Mouse (Mus musculus) midbrain, embryonic 11.5 days (tissue): ENCODE results near the gene Gm49711. TPM values are rescaled to one million over a fixed set of nuclear protein-coding genes. Genes with fewer than 3 reads are reported as not detected.

ENCODE experiments used
- ATAC-seq: fragments of 200-750 bp; cut with Nextera tagmentation; 2 replicates; pipeline ENCODE4 v1.8.0; 2017; ENCODE audit warnings: moderate TSS enrichment, moderate library complexity; ENCODE audit not compliant: low FRiP score
- DNase-seq: peaks from one replicate; pipeline ENCODE4 v3.0.0; 2015; ENCODE audit warnings: low spot score; ENCODE audit errors: missing footprints
- H3K27ac ChIP-seq: fragments of 300-500 bp; sonication (generic); 2 replicates; pipeline ENCODE4 v1.5.1; 2014; ENCODE audit warnings: low read depth, low read length
- H3K27me3 ChIP-seq: fragments of 300-500 bp; sonication (generic); 2 replicates; pipeline ENCODE4 v1.6.1; 2014; ENCODE audit warnings: mild to moderate bottlenecking, low read length, moderate library complexity, mixed read lengths; ENCODE audit not compliant: control insufficient read depth, insufficient read depth
- H3K36me3 ChIP-seq: fragments of 300-500 bp; sonication (generic); 2 replicates; pipeline ENCODE4 v1.6.1; 2014; ENCODE audit warnings: mild to moderate bottlenecking, low read length, moderate library complexity, mixed read lengths; ENCODE audit not compliant: control insufficient read depth, insufficient read depth
- H3K4me1 ChIP-seq: fragments of 300-500 bp; sonication (generic); 2 replicates; pipeline ENCODE4 v1.6.1; 2014; ENCODE audit warnings: low read length; ENCODE audit not compliant: control insufficient read depth, insufficient read depth
- H3K4me2 ChIP-seq: fragments of 300-500 bp; sonication (generic); 2 replicates; pipeline ENCODE4 v1.6.1; 2014; ENCODE audit warnings: mild to moderate bottlenecking, moderate library complexity
- H3K4me3 ChIP-seq: fragments of 300-500 bp; sonication (generic); 2 replicates; pipeline ENCODE4 v1.5.1; 2014; ENCODE audit warnings: low read depth, low read length
- H3K9ac ChIP-seq: fragments of 300-500 bp; sonication (generic); 2 replicates; pipeline ENCODE4 v1.6.1; 2014; ENCODE audit warnings: low read length
- H3K9me3 ChIP-seq: fragments of 300-500 bp; sonication (generic); 2 replicates; pipeline ENCODE4 v1.6.1; 2016; ENCODE audit warnings: low read length; ENCODE audit not compliant: control insufficient read depth
- WGBS: fragments of 180-500 bp; shearing (Covaris S2); extraction: QIAGEN DNeasy Blood & Tissue Kit; methylation state at CpG from one replicate; pipeline ENCODE4 v1.1.7; 2014; 5-methylcytosine and 5-hydroxymethylcytosine counted together
- polyA plus RNA-seq: library from polyadenylated mRNA; unstranded; fragments of >200 nt; fragmentation: Nextera tagmentation; extraction: Ambion mirVana; gene quantifications from 2 replicates; pipeline ENCODE4 v1.2.1, GENCODE M21; 2014

The Gm49711 gene
- polyA plus RNA-seq, 1 experiment from 2014 or later = not detected

DNA sequence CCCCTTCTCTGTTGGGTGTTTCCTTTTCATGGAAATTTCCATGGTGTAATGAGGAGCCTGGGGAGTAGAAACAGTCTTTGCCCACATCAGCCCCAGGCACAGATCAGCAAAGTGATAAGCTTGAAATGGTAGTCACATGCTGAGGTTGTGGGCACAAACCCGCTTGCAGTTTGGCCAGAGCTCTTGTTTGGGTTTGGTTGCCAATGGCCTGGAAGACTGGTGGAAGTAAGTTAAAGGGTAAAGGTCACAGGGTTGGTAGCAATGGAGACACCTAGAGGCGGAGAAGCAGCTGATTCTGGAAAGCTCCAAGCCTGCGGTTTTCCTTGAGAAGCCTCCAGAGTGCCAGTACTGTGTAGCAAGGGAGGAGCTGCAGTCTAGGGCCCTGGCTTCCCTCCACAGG, 47.5 kb downstream of the Gm49711 start:
- H3K4me3 ChIP-seq = no peak overlapping the region

GRCm38 (mm10) chr16:92107346-92107745, 49.2 kb downstream of the Gm49711 start:
- 95% methylated on average over 5 of the region's 5 CpGs for WGBS
- H3K27me3 ChIP-seq = no peaks in the 10 kb centered on the region
- H3K4me3 ChIP-seq = no peak overlapping the region

More for the DNA sequence above, 47.5 kb downstream of the Gm49711 start:
- Histone ChIP-seq H3K9me3 (no peaks in the 10 kb centered on the region), H3K27me3 (no peaks in the 10 kb centered on the region), H3K36me3 (no peaks in the 10 kb centered on the region; the same call in 1 of the 2 replicates), H3K9ac (no peak overlapping the region), H3K27ac (no peak overlapping the region), H3K4me2 (no peak overlapping the region), H3K4me1 (peaks cover 6% of the 10 kb centered on the region)
- 83% methylated on average over 3 of the region's 3 CpGs for WGBS
- ATAC-seq (no peak), DNase-seq (peak; percentile 49)

DNA sequence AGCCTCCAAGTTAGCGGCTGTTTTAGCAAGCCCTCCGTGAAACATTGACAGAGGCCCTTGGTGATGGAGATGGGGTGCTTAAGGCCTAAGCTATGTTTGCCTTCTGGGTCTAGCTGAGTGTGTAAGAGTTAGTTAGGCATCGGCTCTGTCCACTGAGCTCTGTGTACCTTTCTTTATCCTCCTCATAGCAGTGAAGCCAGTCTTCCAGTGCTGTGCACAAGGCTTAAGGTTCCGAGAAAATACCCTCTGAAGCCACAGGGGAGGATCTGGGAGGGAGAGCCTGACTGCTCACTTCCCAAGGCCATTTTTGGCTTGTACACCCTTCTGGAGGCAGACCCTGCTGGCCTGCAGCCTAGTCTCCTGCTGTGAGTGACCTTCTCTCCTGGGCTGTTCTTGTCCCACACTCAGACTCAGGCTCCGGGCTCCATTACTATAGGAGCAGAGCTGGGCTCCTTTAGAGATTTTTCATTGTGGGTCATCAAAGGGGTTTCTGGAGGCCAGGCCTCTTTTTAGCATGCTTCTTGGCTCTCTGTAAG, 56.7 kb downstream of the Gm49711 start:
- Histone ChIP-seq H3K4me2 (no peak overlapping the region), H3K27ac (no peak overlapping the region), H3K4me3 (no peak overlapping the region), H3K4me1 (peaks cover 19% of the 10 kb centered on the region), H3K36me3 (peaks cover 3% of the 10 kb centered on the region; the same call in 1 of the 2 replicates), H3K27me3 (no peaks in the 10 kb centered on the region), H3K9me3 (no peaks in the 10 kb centered on the region), H3K9ac (no peak overlapping the region)
- WGBS = 70% methylated on average over 5 of the region's 5 CpGs
- DNase-seq (peak; percentile 78), ATAC-seq (no peak)

More at GRCm38 (mm10) chr16:92107346-92107745, 49.2 kb downstream of the Gm49711 start:
- DNase-seq (peak; percentile 67), ATAC-seq (no peak)
- H3K4me2 ChIP-seq = no peak overlapping the region
- H3K36me3 ChIP-seq = peaks cover 3% of the 10 kb centered on the region; the same call in 1 of the 2 replicates
- peaks cover 6% of the 10 kb centered on the region for H3K4me1 ChIP-seq
- H3K9ac ChIP-seq = no peak overlapping the region
- H3K27ac ChIP-seq = no peak overlapping the region
- no peaks in the 10 kb centered on the region for H3K9me3 ChIP-seq

DNA sequence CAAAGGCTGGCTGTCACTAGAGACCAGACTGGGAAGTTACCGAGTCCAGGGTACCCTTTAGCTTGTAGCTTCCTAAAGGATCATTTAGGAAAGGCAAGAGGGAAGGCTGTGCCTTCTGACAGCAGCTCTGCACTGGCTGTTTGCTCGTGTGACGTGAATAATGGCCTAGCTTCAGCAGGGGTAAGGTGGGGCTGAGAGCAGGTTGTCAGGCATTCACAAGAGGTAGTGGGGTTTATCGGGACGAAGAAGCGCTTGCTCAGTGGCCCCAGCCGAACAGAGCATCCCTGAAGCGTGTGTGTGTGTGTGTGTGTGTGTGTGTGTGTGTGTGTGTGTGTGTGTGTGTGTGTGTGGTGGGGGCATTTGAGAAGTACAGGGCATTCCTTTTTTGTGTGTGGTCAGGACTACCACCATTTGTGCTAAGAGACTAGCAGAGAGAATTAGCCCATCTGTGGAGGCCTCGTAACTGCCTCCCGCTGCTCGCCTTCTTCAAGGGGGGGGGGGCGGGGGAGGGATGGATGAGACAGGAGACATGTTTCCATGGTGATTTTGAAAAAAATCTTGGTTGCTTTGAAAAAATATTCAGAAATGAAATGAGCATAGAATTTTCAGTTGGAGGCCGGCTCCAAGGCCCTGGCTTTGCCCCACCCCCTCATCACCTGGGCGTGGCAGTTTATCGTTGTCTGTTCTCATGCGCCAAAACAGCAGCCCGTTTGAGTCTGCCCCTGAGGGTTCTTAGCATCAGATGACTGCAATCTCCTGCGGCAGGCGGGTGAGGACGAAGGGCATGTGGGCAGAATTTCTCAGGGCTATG, 57.7 kb downstream of the Gm49711 start:
- peak; percentile 49; the same call in 1 of the 2 replicates for ATAC-seq
- DNase-seq = peak; percentile 86
- 33% methylated on average over 19 of the region's 20 CpGs for WGBS
- Histone ChIP-seq H3K4me2 (peak overlapping the region; percentile 28; the same call in 1 of the 2 replicates), H3K36me3 (peaks cover 3% of the 10 kb centered on the region; the same call in 1 of the 2 replicates), H3K9ac (0 out of 2 replicates have a peak overlapping the region, but pooled peaks have one; percentile 16), H3K4me1 (peaks cover 19% of the 10 kb centered on the region), H3K27ac (no peak overlapping the region), H3K9me3 (no peaks in the 10 kb centered on the region), H3K27me3 (no peaks in the 10 kb centered on the region), H3K4me3 (no peak overlapping the region)

GRCm38 (mm10) chr16:92117337-92118209, 59.5 kb downstream of the Gm49711 start:
- H3K4me3 ChIP-seq = no peak overlapping the region
- no peak overlapping the region for H3K4me2 ChIP-seq
- H3K4me1 ChIP-seq = peaks cover 19% of the 10 kb centered on the region
- WGBS = 75% methylated on average over 9 of the region's 9 CpGs
- H3K27ac ChIP-seq = no peak overlapping the region
- no peaks in the 10 kb centered on the region for H3K36me3 ChIP-seq
- no peaks in the 10 kb centered on the region for H3K9me3 ChIP-seq
- no peak for ATAC-seq
- peak; percentile 62 for DNase-seq
- H3K9ac ChIP-seq = no peak overlapping the region
- no peaks in the 10 kb centered on the region for H3K27me3 ChIP-seq

DNA sequence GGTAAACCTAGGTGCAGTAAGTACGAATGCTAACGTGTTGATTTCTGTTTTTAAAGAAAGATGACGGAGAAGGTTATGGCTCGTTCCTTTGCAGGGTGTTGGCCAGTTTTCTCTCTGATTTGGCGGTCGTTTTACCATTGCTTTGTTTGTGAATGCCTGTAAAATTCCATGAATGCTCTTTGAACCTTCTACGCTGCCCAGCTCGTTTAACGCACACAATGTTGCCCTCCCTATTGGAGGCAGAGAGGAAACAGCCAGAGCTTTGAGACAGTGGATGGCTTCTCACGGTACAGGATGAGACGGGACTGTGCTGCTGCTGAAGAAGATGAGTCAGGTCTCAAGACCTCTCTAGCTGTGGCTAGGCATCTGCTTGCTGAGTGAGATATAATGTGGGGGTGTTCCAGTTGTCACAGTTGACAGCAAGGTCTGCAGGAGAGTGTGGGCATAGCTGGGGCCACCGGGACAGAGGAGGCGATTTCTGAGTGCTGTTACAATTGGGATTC, 60.9 kb downstream of the Gm49711 start:
- DNase-seq (peak; percentile 61), ATAC-seq (no peak)
- 79% methylated on average over 13 of the region's 13 CpGs for WGBS
- Histone ChIP-seq H3K9ac (no peak overlapping the region), H3K4me1 (peaks cover 19% of the 10 kb centered on the region), H3K27me3 (no peaks in the 10 kb centered on the region), H3K4me3 (no peak overlapping the region), H3K36me3 (no peaks in the 10 kb centered on the region), H3K9me3 (no peaks in the 10 kb centered on the region), H3K4me2 (no peak overlapping the region), H3K27ac (no peak overlapping the region)

DNA sequence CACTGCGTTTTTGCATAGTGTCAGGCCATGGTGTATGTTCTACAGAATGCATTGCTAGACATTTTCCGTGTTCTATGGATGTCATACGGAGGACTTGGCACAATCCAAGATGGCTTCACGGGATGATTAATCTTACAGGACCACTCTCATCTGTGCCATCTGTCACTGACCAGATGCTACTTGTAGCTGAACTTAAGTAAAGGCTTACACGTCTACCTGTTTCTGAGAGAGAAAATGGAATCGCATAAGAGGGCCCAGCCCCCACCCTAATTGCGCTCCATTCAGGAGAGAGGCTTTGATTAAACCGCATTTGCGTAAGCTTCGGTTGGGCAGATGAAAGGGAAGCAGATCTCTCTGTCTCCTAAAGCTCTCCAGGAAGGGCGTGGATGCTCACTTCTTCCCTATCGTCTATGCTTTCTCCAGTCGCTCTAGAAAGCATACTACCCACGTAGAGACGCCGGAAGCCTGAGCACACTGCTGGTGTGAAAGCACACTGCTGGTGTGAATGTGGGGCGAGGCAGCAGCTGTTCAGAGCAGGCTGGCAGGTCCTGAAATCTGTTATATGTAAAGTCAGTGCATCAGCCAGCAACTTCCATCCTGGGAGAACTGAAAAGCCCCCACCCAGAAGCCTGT, 62.9 kb downstream of the Gm49711 start:
- no peak overlapping the region for H3K27ac ChIP-seq
- no peak for ATAC-seq

GRCm38 (mm10) chr16:92127226-92127625, 69.1 kb downstream of the Gm49711 start:
- no peak overlapping the region for H3K4me3 ChIP-seq
- no peaks in the 10 kb centered on the region for H3K4me1 ChIP-seq
- ATAC-seq = no peak
- H3K36me3 ChIP-seq = no peaks in the 10 kb centered on the region
- peak; percentile 66 for DNase-seq
- H3K27ac ChIP-seq = no peak overlapping the region
- no peaks in the 10 kb centered on the region for H3K27me3 ChIP-seq
- H3K9ac ChIP-seq = no peak overlapping the region
- no peak overlapping the region for H3K4me2 ChIP-seq
- H3K9me3 ChIP-seq = no peaks in the 10 kb centered on the region
- WGBS = 56% methylated on average over 4 of the region's 4 CpGs

More for the DNA sequence above, 62.9 kb downstream of the Gm49711 start:
- no peaks in the 10 kb centered on the region for H3K36me3 ChIP-seq
- no peak overlapping the region for H3K4me3 ChIP-seq
- no peak overlapping the region for H3K9ac ChIP-seq
- peaks cover 9% of the 10 kb centered on the region for H3K4me1 ChIP-seq
- no peaks in the 10 kb centered on the region for H3K9me3 ChIP-seq
- peak; percentile 37 for DNase-seq
- 67% methylated on average over 17 of the region's 17 CpGs for WGBS
- no peaks in the 10 kb centered on the region for H3K27me3 ChIP-seq
- no peak overlapping the region for H3K4me2 ChIP-seq
